Mouse (Mus musculus) liver, embryonic 15.5 days (tissue): ENCODE data around the gene Pdzd2. TPM values are rescaled to one million over a fixed set of nuclear protein-coding genes. Genes with fewer than 3 reads are reported as not detected.

Experiments
- ATAC-seq: fragments of 200-750 bp; cut with Nextera tagmentation; 2 replicates; pipeline ENCODE4 v1.8.0; 2017; ENCODE audit warnings: moderate number of reproducible peaks, mild to moderate bottlenecking, moderate library complexity; ENCODE audit not compliant: insufficient read depth
- H3K27ac ChIP-seq: fragments of 300-500 bp; sonication (generic); replicated peaks from 2 replicates; pipeline ENCODE4 v1.5.1; 2015; ENCODE audit warnings: mild to moderate bottlenecking, inconsistent platforms
- H3K27me3 ChIP-seq: fragments of 300-500 bp; sonication (generic); 2 replicates; pipeline ENCODE4 v1.6.1; 2015; ENCODE audit warnings: mild to moderate bottlenecking, inconsistent platforms
- H3K36me3 ChIP-seq: fragments of 300-500 bp; sonication (generic); replicated peaks from 2 replicates; pipeline ENCODE4 v1.6.1; 2015; ENCODE audit warnings: moderate library complexity, mild to moderate bottlenecking, inconsistent platforms
- H3K4me1 ChIP-seq: fragments of 300-500 bp; sonication (generic); replicated peaks from 2 replicates; pipeline ENCODE4 v1.6.1; 2015; ENCODE audit warnings: inconsistent platforms
- H3K4me2 ChIP-seq: fragments of 300-500 bp; sonication (generic); 2 replicates; pipeline ENCODE4 v1.6.1; 2015; ENCODE audit warnings: moderate library complexity, mild to moderate bottlenecking, inconsistent platforms
- H3K4me3 ChIP-seq: fragments of 300-500 bp; sonication (generic); replicated peaks from 2 replicates; pipeline ENCODE4 v1.5.1; 2015; ENCODE audit warnings: mild to moderate bottlenecking, inconsistent platforms
- H3K9ac ChIP-seq: fragments of 300-500 bp; sonication (generic); 2 replicates; pipeline ENCODE4 v1.6.1; 2015; ENCODE audit warnings: moderate library complexity, mild to moderate bottlenecking, inconsistent platforms
- H3K9me3 ChIP-seq: fragments of 300-500 bp; sonication (generic); replicated peaks from 2 replicates; pipeline ENCODE4 v1.6.1; 2016; ENCODE audit warnings: inconsistent platforms
- WGBS: fragments of 180-500 bp; shearing (Covaris S2); methylation state at CpG from one replicate; pipeline ENCODE4 v1.1.7; 2015; ENCODE audit warnings: mixed read lengths; ENCODE audit not compliant: insufficient replicate concordance; 5-methylcytosine and 5-hydroxymethylcytosine counted together
- polyA plus RNA-seq: library from polyadenylated mRNA; unstranded; fragments of >200 nt; fragmentation: Nextera tagmentation; extraction: Ambion mirVana; gene quantifications from 2 replicates; pipeline ENCODE4 v1.2.1, GENCODE M21; 2015

Pdzd2 gene
- polyA plus RNA-seq, 1 experiment from 2014 or later, result 0.78 TPM

DNA sequence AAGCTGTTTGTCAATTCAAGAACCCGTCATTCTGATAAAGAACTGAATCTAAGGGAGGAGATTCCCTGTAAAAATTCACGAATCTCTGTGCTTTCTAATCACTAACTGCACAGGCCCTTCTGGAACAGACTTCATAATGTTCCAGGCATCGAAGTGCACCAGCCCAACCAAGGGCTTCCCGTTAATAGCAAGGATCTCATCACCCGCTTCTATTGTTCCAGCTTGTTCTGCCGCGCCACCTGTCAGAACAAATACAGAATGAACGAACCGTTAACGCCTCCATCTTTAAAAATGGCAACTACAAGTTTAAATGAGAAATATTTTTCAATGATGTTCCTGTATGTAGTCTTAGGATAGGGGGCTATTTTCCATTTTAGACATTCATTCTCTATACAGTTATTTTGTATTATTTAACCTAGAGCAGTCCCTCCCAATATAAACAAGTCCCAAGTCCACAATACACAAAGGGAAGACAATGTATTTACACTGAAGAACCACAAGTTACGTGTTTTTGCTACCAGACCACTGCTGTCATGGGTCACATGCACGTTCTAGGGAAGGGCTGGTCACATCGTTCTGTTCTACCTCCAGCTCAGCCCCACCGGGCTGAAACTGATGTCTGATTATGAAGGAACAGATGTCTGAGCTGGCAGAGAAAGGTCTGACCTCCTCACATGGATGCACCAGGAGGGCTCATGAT is 377.6 kb downstream of the Pdzd2 start:
- Histone ChIP-seq H3K9ac (no peak overlapping the region), H3K4me3 (no peak overlapping the region), H3K9me3 (no peaks in the 10 kb centered on the region), H3K4me2 (no peak overlapping the region), H3K36me3 (no peaks in the 10 kb centered on the region), H3K27ac (no peak overlapping the region), H3K4me1 (peaks cover 19% of the 10 kb centered on the region), H3K27me3 (no peaks in the 10 kb centered on the region)
- ATAC-seq, result no peak
- WGBS, result 74% methylated on average over 14 of the region's 14 CpGs

DNA sequence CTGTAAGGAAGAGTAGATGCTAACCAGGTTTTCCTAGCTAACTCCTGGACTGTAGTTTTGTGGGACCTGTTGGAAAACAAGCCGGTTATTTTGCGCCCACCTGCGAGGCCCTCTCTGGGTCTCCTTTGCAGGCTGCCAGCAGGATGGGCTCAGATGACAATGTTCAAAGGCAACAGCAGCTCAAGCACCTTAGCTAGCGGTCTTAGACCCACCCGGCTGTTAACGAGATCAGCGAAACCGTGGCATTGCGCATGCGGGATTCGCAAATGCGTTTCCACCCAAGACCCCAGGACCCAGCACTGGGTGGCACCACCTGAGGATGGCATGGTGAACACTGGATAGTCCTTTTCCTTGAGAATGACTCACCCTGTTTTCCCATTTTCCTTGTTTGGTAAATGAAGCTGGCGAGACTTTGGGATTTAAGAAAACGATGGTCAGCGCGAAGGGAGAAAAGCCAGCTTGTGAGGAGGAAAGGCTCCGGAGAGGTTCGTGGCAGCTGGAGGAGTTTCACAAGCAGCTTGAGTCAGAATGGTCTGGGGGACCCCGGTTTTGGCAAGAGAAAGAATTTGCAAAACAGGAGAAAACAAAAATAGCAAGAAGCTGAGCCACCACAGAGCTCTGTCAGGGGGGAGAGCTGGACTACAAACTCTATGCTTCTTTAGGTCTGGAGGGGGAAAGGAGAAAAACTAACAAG is 379.1 kb downstream of the Pdzd2 start:
- Histone ChIP-seq H3K27me3 (no peaks in the 10 kb centered on the region), H3K27ac (no peak overlapping the region), H3K36me3 (peaks cover 4% of the 10 kb centered on the region; the same call in 1 of the 2 replicates), H3K4me3 (no peak overlapping the region), H3K4me1 (peaks cover 5% of the 10 kb centered on the region), H3K4me2 (no peak overlapping the region), H3K9ac (no peak overlapping the region), H3K9me3 (no peaks in the 10 kb centered on the region)
- 85% methylated on average over 19 of the region's 19 CpGs for WGBS
- ATAC-seq, result no peak

DNA sequence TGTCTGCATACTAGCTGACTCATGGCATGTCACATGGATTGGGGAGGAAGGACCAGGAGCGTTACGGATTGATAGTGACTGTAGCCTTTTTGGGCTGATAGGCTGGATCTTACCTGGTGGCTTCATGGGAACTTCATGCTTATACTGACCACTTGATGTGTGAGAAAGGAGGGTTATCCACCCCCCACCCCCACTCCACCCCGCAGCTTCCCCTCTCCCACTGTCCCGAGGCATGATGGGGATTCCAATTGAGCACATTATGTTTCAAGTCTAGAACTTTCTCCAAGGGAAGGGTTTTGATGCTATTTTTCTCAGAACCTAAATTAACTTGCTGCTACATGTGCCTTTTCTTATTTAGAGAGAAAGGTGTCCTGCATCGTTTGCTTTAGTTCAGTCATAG is 381.3 kb downstream of the Pdzd2 start:
- Histone ChIP-seq H3K36me3 (peaks cover 26% of the 10 kb centered on the region), H3K27ac (no peak overlapping the region), H3K4me3 (no peak overlapping the region), H3K4me1 (no peaks in the 10 kb centered on the region), H3K9ac (no peak overlapping the region), H3K4me2 (no peak overlapping the region), H3K27me3 (no peaks in the 10 kb centered on the region), H3K9me3 (no peaks in the 10 kb centered on the region)
- ATAC-seq, result no peak
- WGBS, result 92% methylated on average over 5 of the region's 5 CpGs

DNA sequence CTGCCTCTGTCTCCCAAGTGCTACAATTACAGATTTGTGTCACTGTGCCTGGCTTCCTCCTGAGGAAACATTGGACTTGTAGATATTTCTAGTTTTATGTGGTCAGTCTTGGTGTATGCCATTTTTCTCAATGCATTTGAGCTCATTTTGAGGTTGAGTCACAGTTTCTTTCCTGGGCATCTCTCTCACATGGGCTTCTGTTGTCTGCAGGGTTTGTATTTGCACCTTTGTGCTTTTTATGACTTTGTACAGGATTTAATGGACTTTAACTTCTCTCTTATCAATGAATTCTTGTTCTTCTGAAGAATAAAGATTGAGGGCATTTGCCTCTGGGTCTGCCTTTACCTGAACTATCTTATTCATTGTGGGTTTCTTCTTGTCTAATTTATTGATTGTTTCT is 382.3 kb downstream of the Pdzd2 start:
- Histone ChIP-seq H3K4me3 (no peak overlapping the region), H3K27me3 (no peaks in the 10 kb centered on the region), H3K9me3 (no peaks in the 10 kb centered on the region), H3K9ac (no peak overlapping the region), H3K4me1 (no peaks in the 10 kb centered on the region), H3K36me3 (peaks cover 33% of the 10 kb centered on the region), H3K27ac (no peak overlapping the region), H3K4me2 (no peak overlapping the region)
- no peak for ATAC-seq

DNA sequence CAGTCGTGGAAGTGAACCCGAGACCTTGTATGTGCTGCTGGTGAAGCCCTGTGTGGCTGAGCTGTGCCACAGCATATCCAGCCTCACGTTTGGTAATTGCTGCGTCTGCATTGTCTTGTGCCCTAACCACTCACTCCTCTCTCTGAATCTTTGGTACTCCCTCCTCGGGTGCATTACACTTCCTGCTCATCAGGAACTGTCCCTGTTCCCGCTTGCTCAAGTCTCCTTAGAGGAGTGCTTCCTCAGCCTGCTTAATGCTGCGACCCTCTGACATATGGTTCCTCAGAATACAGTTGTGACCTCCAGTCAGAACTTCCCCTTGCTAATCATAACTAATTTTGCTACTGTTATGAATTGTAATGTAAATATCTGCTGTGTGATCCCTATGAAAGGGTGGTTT is 383.8 kb downstream of the Pdzd2 start:
- no peaks in the 10 kb centered on the region for H3K9me3 ChIP-seq
- no peaks in the 10 kb centered on the region for H3K27me3 ChIP-seq
- no peak overlapping the region for H3K9ac ChIP-seq
- no peak overlapping the region for H3K4me2 ChIP-seq
- no peaks in the 10 kb centered on the region for H3K4me1 ChIP-seq
- no peak for ATAC-seq
- WGBS, result 67% methylated on average over 7 of the region's 7 CpGs
- H3K27ac ChIP-seq, result no peak overlapping the region
- peaks cover 48% of the 10 kb centered on the region for H3K36me3 ChIP-seq
- no peak overlapping the region for H3K4me3 ChIP-seq

DNA sequence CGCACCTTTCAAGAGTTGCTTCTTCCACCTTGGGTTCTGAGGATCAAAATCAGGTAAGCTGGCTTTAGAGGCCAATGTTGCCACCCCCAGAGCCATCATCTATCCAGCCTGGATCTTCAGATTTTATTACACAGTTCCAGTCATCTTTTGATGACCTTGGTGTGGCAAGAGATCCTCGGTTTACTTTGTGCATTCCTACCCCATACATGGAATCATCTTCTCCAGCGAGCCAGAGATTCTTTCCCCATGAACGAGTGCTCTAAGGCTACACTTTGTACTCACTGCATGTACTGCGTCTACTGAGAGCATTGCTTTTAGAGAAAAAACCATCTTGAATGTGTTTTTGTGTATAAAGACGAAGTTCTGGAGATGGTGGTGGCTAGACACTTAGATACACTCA is 384.5 kb downstream of the Pdzd2 start:
- Histone ChIP-seq H3K4me1 (no peaks in the 10 kb centered on the region), H3K27ac (no peak overlapping the region), H3K9ac (no peak overlapping the region), H3K4me3 (no peak overlapping the region), H3K9me3 (no peaks in the 10 kb centered on the region), H3K4me2 (no peak overlapping the region), H3K36me3 (peaks cover 50% of the 10 kb centered on the region), H3K27me3 (no peaks in the 10 kb centered on the region)
- 84% methylated on average over 6 of the region's 6 CpGs for WGBS
- ATAC-seq, result no peak

DNA sequence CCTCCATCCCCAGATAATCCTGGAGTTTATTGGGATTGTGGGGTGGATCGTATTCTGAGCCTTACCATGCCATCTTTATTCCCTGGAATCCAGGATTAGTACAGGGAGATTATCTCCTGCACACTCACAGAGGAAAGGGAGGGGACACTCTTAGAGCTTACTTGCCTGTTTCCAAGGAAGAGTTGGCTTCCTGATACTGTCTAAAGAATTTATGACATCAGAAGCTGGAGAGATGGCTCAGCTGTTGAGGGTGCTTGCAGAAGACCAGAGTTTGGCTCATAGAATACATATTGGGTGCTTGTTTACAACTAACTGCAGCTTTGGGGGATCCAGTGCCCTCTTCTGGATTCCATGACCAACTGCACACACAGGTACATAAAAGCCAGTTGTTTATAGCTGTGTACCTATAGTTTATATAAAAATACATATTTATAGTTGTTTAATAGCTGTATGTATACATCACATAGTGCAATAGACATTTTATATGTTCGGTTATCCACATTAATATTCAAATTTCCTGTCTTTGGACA is 385.4 kb downstream of the Pdzd2 start:
- Histone ChIP-seq H3K27ac (no peak overlapping the region), H3K4me3 (no peak overlapping the region), H3K4me1 (no peaks in the 10 kb centered on the region), H3K9me3 (no peaks in the 10 kb centered on the region), H3K9ac (no peak overlapping the region), H3K4me2 (no peak overlapping the region), H3K27me3 (no peaks in the 10 kb centered on the region), H3K36me3 (peaks cover 59% of the 10 kb centered on the region)
- ATAC-seq, result no peak
- WGBS, result 88% methylated on average over 2 of the region's 2 CpGs

DNA sequence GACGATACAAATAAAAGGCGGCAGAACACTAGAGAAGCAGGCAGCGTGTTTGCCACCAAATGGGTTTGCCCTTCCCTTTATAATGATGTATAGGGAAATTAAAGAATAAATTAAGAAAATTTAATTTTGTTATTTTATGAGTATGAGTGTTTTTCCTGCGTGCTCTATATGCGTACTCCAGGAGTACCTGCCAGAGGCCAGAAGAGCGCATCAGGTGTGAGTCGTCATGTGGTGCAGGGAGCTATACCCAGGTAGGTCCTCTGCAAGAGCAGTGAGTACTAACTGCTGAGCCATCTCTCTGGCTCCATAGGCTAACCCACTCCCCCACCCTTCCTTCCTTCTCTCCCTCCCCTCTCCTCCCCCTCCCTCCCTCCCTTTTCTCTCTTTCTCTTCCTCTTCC is 388.3 kb downstream of the Pdzd2 start:
- ATAC-seq, result no peak
- 91% methylated on average over 7 of the region's 7 CpGs for WGBS
- no peaks in the 10 kb centered on the region for H3K4me1 ChIP-seq
- H3K4me3 ChIP-seq, result no peak overlapping the region
- no peaks in the 10 kb centered on the region for H3K9me3 ChIP-seq
- no peak overlapping the region for H3K4me2 ChIP-seq
- no peak overlapping the region for H3K9ac ChIP-seq
- no peaks in the 10 kb centered on the region for H3K27me3 ChIP-seq
- no peak overlapping the region for H3K27ac ChIP-seq
- H3K36me3 ChIP-seq, result peaks cover 75% of the 10 kb centered on the region

DNA sequence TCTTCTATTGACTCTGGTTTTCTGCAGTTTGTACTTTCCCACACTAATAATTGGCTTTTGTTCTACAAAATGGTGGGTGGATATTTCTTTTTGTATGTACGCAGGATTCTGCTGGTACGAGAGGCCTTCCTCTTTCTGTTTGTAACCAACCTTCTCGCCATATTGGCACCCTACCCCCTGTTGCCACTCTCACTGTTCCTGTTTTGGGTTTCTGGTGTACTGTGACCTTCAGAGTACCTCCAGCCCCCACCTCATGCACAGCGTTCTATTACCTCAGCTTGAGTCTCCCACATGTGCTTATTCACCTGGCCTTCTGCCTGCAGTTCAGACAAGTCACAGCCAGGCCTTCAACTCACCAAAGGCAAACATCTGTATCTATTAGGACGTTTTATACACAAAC is 389.9 kb downstream of the Pdzd2 start:
- H3K27me3 ChIP-seq, result no peaks in the 10 kb centered on the region
- H3K4me2 ChIP-seq, result no peak overlapping the region
- no peaks in the 10 kb centered on the region for H3K4me1 ChIP-seq
- no peaks in the 10 kb centered on the region for H3K9me3 ChIP-seq
- no peak overlapping the region for H3K9ac ChIP-seq
- 76% methylated on average over 5 of the region's 5 CpGs for WGBS
- ATAC-seq, result no peak
- no peak overlapping the region for H3K4me3 ChIP-seq
- no peak overlapping the region for H3K27ac ChIP-seq
- H3K36me3 ChIP-seq, result peaks cover 75% of the 10 kb centered on the region

DNA sequence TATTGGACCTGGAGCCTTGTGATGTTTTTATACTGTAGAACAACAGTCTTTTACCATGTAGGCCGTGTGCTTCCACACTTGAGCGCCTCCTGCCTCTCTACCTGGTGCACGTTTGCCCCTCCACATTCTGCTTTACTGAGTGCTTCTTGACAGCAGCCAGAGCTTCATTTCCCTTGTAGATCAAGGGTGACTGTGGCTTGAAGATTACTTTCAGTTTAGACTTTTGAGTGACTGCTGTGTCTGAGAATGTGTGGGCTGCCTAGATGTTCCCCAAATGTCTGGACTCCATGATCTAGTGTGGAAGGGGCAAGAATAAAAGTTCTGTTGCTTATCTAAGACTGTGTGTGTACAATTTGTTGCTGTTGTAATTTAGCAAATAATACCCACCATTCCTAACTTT is 390.8 kb downstream of the Pdzd2 start:
- H3K9ac ChIP-seq, result no peak overlapping the region
- H3K27me3 ChIP-seq, result no peaks in the 10 kb centered on the region
- no peaks in the 10 kb centered on the region for H3K4me1 ChIP-seq
- ATAC-seq, result no peak
- H3K36me3 ChIP-seq, result peaks cover 76% of the 10 kb centered on the region
- H3K27ac ChIP-seq, result no peak overlapping the region
- no peak overlapping the region for H3K4me2 ChIP-seq
- H3K4me3 ChIP-seq, result no peak overlapping the region
- WGBS, result 70% methylated on average over 3 of the region's 3 CpGs
- H3K9me3 ChIP-seq, result no peaks in the 10 kb centered on the region

DNA sequence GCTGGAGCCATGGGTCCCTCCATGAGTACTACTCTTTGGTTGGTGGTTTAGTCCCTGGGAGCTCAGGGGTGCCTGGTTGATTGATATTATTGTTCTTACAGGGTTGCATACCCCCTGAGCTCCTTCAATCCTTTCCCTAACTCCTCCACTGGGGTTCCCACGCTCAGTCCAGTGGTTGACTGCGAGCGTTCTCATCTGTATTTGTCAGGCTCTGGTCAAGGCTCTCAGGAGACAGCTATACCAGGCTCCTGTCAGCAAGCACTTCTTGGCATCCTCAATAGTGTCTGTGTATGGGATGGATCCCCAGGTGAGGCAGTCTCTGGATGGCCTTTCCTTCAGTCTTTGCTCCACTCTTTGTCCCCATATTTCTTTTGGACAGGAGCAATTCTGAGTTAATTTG is 392.8 kb downstream of the Pdzd2 start:
- Histone ChIP-seq H3K27me3 (no peaks in the 10 kb centered on the region), H3K4me2 (no peak overlapping the region), H3K4me1 (peaks cover 6% of the 10 kb centered on the region), H3K36me3 (peaks cover 76% of the 10 kb centered on the region), H3K9ac (no peak overlapping the region), H3K9me3 (no peaks in the 10 kb centered on the region), H3K4me3 (no peak overlapping the region), H3K27ac (no peak overlapping the region)
- WGBS, result 80% methylated on average over 3 of the region's 3 CpGs
- no peak for ATAC-seq
